Mouse (Mus musculus) liver, postnatal 0 days (tissue): Measurements from ENCODE around the gene Prrc2a.

ENCODE experiments used
- CTCF ChIP-seq: sonication (generic); IDR thresholded peaks from 2 replicates; pipeline ENCODE4 v1.5.1; 2016; ENCODE audit warnings: antibody characterized with exemption, low read depth
- EP300 ChIP-seq: IDR thresholded peaks from 2 replicates; pipeline ENCODE4 v1.6.1; 2016; ENCODE audit warnings: antibody characterized with exemption, low read depth, mild to moderate bottlenecking

- peak; percentile 75 for TF ChIP-seq CTCF
- TF ChIP-seq EP300 = no peak
These were observed 49.4 kb downstream of the Prrc2a start, which contains the start of gene Ly6g5b for GRCm38 (mm10) chr17:35115046-35116019.
